Mouse (Mus musculus): ENCODE data around the gene Agbl5. TPM values are rescaled to one million over a fixed set of nuclear protein-coding genes. Genes with fewer than 3 reads are reported as not detected.

The Agbl5 gene
- polyA plus RNA-seq, 1 experiment from 2014 or later = 2.3 TPM

DNA sequence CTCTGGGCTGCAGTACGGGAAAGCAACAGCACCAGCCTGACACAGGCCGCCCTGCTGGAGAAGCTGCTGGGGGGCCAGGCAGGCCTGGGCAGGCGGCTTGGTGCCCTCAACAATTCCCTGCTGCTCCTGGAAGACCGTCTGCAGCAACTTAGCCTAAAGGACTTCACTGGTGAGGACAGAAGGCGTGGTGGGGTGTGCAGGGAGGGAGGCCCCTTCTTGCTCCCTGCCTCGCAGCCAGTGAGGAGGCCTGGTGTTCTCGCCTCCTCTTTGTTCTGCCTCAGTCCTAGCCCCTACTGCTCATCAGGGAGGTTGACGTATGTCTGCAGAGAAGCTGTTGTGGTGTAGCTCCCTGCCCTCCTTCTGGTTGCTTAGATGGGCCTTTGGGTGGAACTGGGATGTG, 30.2 kb downstream of the Agbl5 start:
- WGBS (ENCODE audit: missing documents) = 89% methylated on average over 7 of the region's 8 CpGs
- Histone ChIP-seq H3K4me3 (ENCODE audit: inconsistent target) (no peak overlapping the region), H3K79me2 (ENCODE audit: inconsistent target) (peaks cover 39% of the 10 kb centered on the region), H3K36me3 (ENCODE audit: inconsistent target) (peaks cover 26% of the 10 kb centered on the region; the same call in 1 of the 2 replicates), H3K27ac (no peak overlapping the region)

DNA sequence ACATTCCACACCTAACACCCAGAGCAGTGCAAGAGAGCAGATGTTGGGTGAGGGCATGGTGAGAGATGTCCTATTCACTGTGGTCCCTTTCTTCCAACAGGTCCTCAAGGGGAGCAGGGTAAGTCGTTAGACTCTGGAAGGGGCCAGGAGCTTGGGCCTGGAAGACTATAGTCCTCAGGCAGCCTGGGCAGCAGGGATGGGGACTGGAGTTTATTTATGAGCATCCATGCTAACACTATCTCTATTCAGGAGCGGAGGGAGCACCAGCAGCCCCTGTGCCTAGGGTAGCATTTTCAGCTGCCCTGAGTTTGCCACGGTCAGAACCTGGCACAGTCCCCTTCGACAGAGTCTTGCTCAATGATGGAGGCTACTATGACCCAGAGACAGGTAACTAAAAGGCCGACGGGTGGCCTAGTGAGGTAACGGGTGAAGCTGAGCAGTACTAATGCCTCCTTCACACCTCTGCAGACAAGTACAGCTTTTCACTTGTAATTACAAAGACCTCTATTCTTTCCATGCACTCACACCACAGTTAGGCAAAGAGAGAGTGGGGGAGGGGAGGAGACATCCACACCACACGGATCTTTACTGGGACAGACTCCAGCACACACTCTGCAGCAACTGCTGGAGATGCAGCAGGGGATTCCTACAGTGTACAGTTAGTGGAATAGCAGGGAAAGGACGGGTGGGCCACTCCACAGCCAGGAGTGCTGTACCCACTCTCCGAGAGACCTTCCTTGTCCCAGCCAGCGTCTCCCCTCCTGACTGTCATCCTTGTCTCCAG, 31.5 kb downstream of the Agbl5 start:
- WGBS (ENCODE audit: missing documents) = 81% methylated on average over 7 of the region's 11 CpGs
- Histone ChIP-seq H3K36me3 (ENCODE audit: inconsistent target) (peaks cover 26% of the 10 kb centered on the region; the same call in 1 of the 2 replicates), H3K27ac (no peak overlapping the region), H3K4me3 (ENCODE audit: inconsistent target) (no peak overlapping the region), H3K79me2 (ENCODE audit: inconsistent target) (peaks cover 26% of the 10 kb centered on the region)

GRCm38 (mm10) chr5:30920621-30921020, 32.1 kb downstream of the Agbl5 start:
- H3K36me3 ChIP-seq (ENCODE audit: inconsistent target) = peaks cover 26% of the 10 kb centered on the region; the same call in 1 of the 2 replicates
- 80% methylated on average over 18 of the region's 19 CpGs for WGBS (ENCODE audit: missing documents)
- H3K4me3 ChIP-seq (ENCODE audit: inconsistent target) = no peak overlapping the region
- H3K79me2 ChIP-seq (ENCODE audit: inconsistent target) = peaks cover 23% of the 10 kb centered on the region; the same call in 1 of the 2 replicates
- H3K27ac ChIP-seq = no peak overlapping the region

DNA sequence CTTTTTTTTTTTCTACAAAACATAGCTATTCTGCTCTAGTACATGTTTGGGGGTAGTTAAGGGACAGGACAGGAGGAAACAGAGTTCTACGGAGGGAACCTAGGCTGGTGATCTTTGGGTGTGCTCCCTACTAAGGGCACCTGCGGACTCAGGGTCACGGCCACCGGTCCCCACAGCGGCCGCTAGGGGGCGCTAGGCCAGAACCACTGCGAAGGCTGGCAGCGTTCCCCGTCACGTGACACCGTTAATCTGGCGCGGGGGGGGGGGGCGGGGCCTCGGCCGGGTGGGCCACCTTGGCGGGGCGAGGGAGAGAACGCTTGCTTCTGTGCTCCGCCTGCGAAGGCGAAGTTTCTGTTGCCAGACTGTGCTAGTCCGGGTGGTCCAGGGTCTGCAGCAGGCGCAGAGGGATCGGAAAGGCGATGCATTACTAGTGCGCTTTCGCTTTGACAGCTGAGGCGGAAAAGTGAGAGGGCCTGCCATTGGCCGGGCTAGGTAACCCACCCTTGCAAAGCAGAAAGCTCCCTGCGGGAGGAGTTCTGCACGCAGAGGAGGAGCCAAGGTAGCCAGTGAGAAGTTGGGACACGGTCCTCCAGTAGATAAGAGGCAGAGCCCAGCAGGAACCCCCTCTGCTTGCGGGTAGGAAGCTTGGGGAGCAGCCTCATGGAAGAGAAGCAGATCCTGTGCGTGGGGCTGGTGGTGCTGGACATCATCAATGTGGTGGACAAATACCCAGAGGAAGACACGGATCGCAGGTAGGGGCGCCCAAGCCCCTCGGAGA, 33.0 kb downstream of the Agbl5 start, which contains the start of gene Khk:
Gene Khk, plus strand, starts transcription at position 176 of the 778 bp plus-strand sequence.
- Histone ChIP-seq H3K36me3 (ENCODE audit: inconsistent target) (peaks cover 26% of the 10 kb centered on the region; the same call in 1 of the 2 replicates), H3K79me2 (ENCODE audit: inconsistent target) (peaks cover 23% of the 10 kb centered on the region; the same call in 1 of the 2 replicates), H3K4me3 (ENCODE audit: inconsistent target) (peak within 1 kb of the TSS; percentile 56), H3K27ac (peak within 1 kb of the TSS; percentile 64)
- WGBS (ENCODE audit: missing documents) = under 1% methylated on average over 40 of the region's 40 CpGs

GRCm38 (mm10) chr5:30922581-30923041, 34.1 kb downstream of the Agbl5 start:
- Histone ChIP-seq H3K27ac (no peak overlapping the region), H3K79me2 (ENCODE audit: inconsistent target) (peaks cover 16% of the 10 kb centered on the region; the same call in 1 of the 2 replicates), H3K36me3 (ENCODE audit: inconsistent target) (peaks cover 24% of the 10 kb centered on the region; the same call in 1 of the 2 replicates), H3K4me3 (ENCODE audit: inconsistent target) (no peak overlapping the region)
- 77% methylated on average over 9 of the region's 10 CpGs for WGBS (ENCODE audit: missing documents)

DNA sequence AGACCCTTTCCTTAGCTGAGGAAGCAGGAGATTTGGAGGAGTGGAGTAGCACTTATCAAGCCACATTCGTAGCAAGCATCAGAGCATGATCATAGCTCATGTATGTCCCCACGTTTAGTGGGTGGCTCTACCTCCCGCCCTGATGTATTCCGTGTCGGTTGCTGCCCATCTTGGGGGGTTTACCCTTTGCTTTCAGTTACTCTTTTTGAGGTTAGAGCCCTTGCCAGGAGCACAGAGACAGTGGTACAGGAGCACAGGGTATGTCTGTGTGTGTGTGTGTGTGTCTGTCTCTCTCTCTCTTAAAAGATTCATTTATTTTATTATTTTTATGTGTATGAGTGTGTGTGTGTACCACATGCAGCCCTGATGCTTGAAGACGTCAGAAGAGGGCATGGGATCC, 34.6 kb downstream of the Agbl5 start:
- no peak overlapping the region for H3K27ac ChIP-seq
- peaks cover 20% of the 10 kb centered on the region; the same call in 1 of the 2 replicates for H3K36me3 ChIP-seq (ENCODE audit: inconsistent target)
- peaks cover 11% of the 10 kb centered on the region; the same call in 1 of the 2 replicates for H3K79me2 ChIP-seq (ENCODE audit: inconsistent target)
- H3K4me3 ChIP-seq (ENCODE audit: inconsistent target) = no peak overlapping the region
- 81% methylated on average over 6 of the region's 6 CpGs for WGBS (ENCODE audit: missing documents)

- H3K27ac ChIP-seq = no peak overlapping the region
- WGBS (ENCODE audit: missing documents) = 96% methylated on average over 8 of the region's 8 CpGs
- H3K79me2 ChIP-seq (ENCODE audit: inconsistent target) = no peaks in the 10 kb centered on the region
- no peak overlapping the region for H3K4me3 ChIP-seq (ENCODE audit: inconsistent target)
- H3K36me3 ChIP-seq (ENCODE audit: inconsistent target) = 0 out of 2 replicates have a peak, but pooled peaks cover 11% of the 10 kb centered on the region
These were observed 36.1 kb downstream of the Agbl5 start for GRCm38 (mm10) chr5:30924614-30925013.

GRCm38 (mm10) chr5:30925217-30925616, 36.7 kb downstream of the Agbl5 start:
- Histone ChIP-seq H3K36me3 (ENCODE audit: inconsistent target) (0 out of 2 replicates have a peak, but pooled peaks cover 4% of the 10 kb centered on the region), H3K79me2 (ENCODE audit: inconsistent target) (no peaks in the 10 kb centered on the region), H3K4me3 (ENCODE audit: inconsistent target) (no peak overlapping the region), H3K27ac (no peak overlapping the region)
- 100% methylated on average over 5 of the region's 5 CpGs for WGBS (ENCODE audit: missing documents)

GRCm38 (mm10) chr5:30926073-30926472, 37.6 kb downstream of the Agbl5 start:
- no peak overlapping the region for H3K27ac ChIP-seq
- no peaks in the 10 kb centered on the region for H3K79me2 ChIP-seq (ENCODE audit: inconsistent target)
- no peaks in the 10 kb centered on the region for H3K36me3 ChIP-seq (ENCODE audit: inconsistent target)
- no peak overlapping the region for H3K4me3 ChIP-seq (ENCODE audit: inconsistent target)
- 75% methylated on average over 2 of the region's 2 CpGs for WGBS (ENCODE audit: missing documents)

GRCm38 (mm10) chr5:30927945-30928529, 39.5 kb downstream of the Agbl5 start:
- 71% methylated on average over 7 of the region's 7 CpGs for WGBS (ENCODE audit: missing documents)
- H3K36me3 ChIP-seq (ENCODE audit: inconsistent target) = no peaks in the 10 kb centered on the region

GRCm38 (mm10) chr5:30930121-30930520, 41.6 kb downstream of the Agbl5 start:
- no peak overlapping the region for H3K27ac ChIP-seq
- no peaks in the 10 kb centered on the region for H3K79me2 ChIP-seq (ENCODE audit: inconsistent target)
- H3K4me3 ChIP-seq (ENCODE audit: inconsistent target) = no peak overlapping the region
- WGBS (ENCODE audit: missing documents) = 81% methylated on average over 4 of the region's 4 CpGs
- no peaks in the 10 kb centered on the region for H3K36me3 ChIP-seq (ENCODE audit: inconsistent target)

More at GRCm38 (mm10) chr5:30927945-30928529, 39.5 kb downstream of the Agbl5 start:
- Histone ChIP-seq H3K79me2 (ENCODE audit: inconsistent target) (no peaks in the 10 kb centered on the region), H3K27ac (no peak overlapping the region), H3K4me3 (ENCODE audit: inconsistent target) (no peak overlapping the region)

DNA sequence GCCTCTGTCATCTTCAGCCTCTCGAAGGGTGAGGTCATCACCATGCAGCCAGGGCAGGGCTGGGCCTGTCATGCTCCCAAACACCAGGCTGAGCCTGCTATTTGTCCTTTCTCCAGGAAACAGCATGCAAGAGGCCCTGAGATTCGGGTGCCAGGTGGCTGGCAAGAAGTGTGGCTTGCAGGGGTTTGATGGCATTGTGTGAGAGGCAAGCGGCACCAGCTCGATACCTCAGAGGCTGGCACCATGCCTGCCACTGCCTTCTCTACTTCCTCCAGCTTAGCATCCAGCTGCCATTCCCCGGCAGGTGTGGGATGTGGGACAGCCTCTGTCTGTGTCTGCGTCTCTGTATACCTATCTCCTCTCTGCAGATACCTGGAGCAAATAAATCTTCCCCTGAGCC, 42.4 kb downstream of the Agbl5 start:
- Histone ChIP-seq H3K27ac (no peak overlapping the region), H3K4me3 (ENCODE audit: inconsistent target) (no peak overlapping the region), H3K79me2 (ENCODE audit: inconsistent target) (no peaks in the 10 kb centered on the region), H3K36me3 (ENCODE audit: inconsistent target) (no peaks in the 10 kb centered on the region)
- WGBS (ENCODE audit: missing documents) = 92% methylated on average over 6 of the region's 6 CpGs

DNA sequence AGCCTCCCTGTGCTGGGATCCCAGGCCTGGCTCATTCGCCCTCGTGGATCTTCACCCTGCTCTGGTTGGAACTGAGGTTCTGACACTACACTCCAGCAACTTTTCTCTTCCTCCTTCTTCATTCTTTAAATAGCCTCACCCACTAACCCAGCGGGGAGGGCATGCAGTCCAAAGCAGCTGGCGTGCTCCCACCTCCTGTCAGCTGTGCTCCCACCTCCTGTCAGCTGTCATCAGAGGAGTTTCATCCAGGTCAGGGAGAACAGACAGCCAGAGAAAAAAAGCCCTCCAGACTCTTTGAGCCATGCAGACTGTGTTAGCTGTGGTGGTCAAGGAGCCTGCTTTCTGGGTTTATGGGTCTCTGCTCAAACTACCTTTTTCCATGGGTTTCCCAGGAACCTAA, 42.9 kb downstream of the Agbl5 start:
- H3K79me2 ChIP-seq (ENCODE audit: inconsistent target) = no peaks in the 10 kb centered on the region
- WGBS (ENCODE audit: missing documents) = 87% methylated on average over 4 of the region's 4 CpGs
- H3K36me3 ChIP-seq (ENCODE audit: inconsistent target) = no peaks in the 10 kb centered on the region
- H3K4me3 ChIP-seq (ENCODE audit: inconsistent target) = no peak overlapping the region
- H3K27ac ChIP-seq = no peak overlapping the region

DNA sequence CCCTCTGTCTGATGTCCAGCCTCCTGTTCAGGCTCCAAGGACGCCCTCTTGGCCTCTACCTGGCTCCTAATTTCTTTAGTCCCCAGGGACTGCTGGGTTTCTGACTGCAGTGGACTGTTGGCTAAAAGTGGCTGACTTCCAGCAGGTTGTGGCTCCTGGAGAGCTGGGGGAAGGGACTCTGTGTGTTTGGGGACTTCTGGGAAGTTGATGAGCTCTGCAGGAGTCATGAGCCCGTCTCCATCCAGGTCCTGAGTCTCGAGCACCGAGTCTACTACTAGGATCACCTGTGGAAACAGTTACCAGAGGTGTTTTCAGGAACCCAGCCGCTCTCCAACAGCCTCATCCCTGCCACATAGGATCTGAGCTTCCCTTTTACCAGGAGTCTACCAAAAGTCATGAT, 45.2 kb downstream of the Agbl5 start:
- H3K27ac ChIP-seq = no peak overlapping the region
- H3K4me3 ChIP-seq (ENCODE audit: inconsistent target) = no peak overlapping the region
- no peaks in the 10 kb centered on the region for H3K79me2 ChIP-seq (ENCODE audit: inconsistent target)
- 81% methylated on average over 5 of the region's 5 CpGs for WGBS (ENCODE audit: missing documents)
- no peaks in the 10 kb centered on the region for H3K36me3 ChIP-seq (ENCODE audit: inconsistent target)
